Mouse (Mus musculus) heart, embryonic 15.5 days (tissue): Measurements from ENCODE around the gene Dcaf5. TPM values are rescaled to one million over a fixed set of nuclear protein-coding genes. Genes with fewer than 3 reads are reported as not detected.
A peak's percentile ranks its signal among the peaks of the same experiment; 100 is the strongest.

ENCODE experiments used
- ATAC-seq: fragments of 200-750 bp; cut with Nextera tagmentation; replicated peaks from 2 replicates; pipeline ENCODE4 v1.8.0; 2017; ENCODE audit warnings: low read depth, moderate TSS enrichment; ENCODE audit not compliant: insufficient number of reproducible peaks, insufficient read depth, low FRiP score
- H3K27ac ChIP-seq: fragments of 300-500 bp; sonication (generic); 2 replicates; pipeline ENCODE4 v1.5.1; 2015; ENCODE audit warnings: mild to moderate bottlenecking, inconsistent platforms
- H3K27me3 ChIP-seq: fragments of 300-500 bp; sonication (generic); 2 replicates; pipeline ENCODE4 v1.6.1; 2015; ENCODE audit warnings: inconsistent platforms
- H3K36me3 ChIP-seq: fragments of 300-500 bp; sonication (generic); 2 replicates; pipeline ENCODE4 v1.6.1; 2015; ENCODE audit warnings: mild to moderate bottlenecking, inconsistent platforms
- H3K4me1 ChIP-seq: fragments of 300-500 bp; sonication (generic); replicated peaks from 2 replicates; pipeline ENCODE4 v1.6.1; 2015; ENCODE audit warnings: inconsistent platforms
- H3K4me2 ChIP-seq: fragments of 300-500 bp; sonication (generic); 2 replicates; pipeline ENCODE4 v1.6.1; 2015; ENCODE audit warnings: inconsistent platforms, mild to moderate bottlenecking, moderate library complexity
- H3K4me3 ChIP-seq: fragments of 300-500 bp; sonication (generic); 2 replicates; pipeline ENCODE4 v1.5.1; 2015; ENCODE audit warnings: mild to moderate bottlenecking, inconsistent platforms
- H3K9ac ChIP-seq: fragments of 300-500 bp; sonication (generic); 2 replicates; pipeline ENCODE4 v1.6.1; 2015; ENCODE audit warnings: mild to moderate bottlenecking, inconsistent platforms
- H3K9me3 ChIP-seq: fragments of 300-500 bp; sonication (generic); replicated peaks from 2 replicates; pipeline ENCODE4 v1.6.1; 2016; ENCODE audit warnings: inconsistent platforms
- WGBS: fragments of 180-500 bp; shearing (Covaris S2); methylation state at CpG from one replicate; pipeline ENCODE4 v1.1.7; 2015; ENCODE audit warnings: mixed read lengths; 5-methylcytosine and 5-hydroxymethylcytosine counted together
- polyA plus RNA-seq: library from polyadenylated mRNA; unstranded; fragments of >200 nt; fragmentation: Nextera tagmentation; extraction: Ambion mirVana; gene quantifications from 2 replicates; pipeline ENCODE4 v1.2.1, GENCODE M21; 2015

Gene Dcaf5
- polyA plus RNA-seq, 1 experiment from 2014 or later: 8.6 TPM

DNA sequence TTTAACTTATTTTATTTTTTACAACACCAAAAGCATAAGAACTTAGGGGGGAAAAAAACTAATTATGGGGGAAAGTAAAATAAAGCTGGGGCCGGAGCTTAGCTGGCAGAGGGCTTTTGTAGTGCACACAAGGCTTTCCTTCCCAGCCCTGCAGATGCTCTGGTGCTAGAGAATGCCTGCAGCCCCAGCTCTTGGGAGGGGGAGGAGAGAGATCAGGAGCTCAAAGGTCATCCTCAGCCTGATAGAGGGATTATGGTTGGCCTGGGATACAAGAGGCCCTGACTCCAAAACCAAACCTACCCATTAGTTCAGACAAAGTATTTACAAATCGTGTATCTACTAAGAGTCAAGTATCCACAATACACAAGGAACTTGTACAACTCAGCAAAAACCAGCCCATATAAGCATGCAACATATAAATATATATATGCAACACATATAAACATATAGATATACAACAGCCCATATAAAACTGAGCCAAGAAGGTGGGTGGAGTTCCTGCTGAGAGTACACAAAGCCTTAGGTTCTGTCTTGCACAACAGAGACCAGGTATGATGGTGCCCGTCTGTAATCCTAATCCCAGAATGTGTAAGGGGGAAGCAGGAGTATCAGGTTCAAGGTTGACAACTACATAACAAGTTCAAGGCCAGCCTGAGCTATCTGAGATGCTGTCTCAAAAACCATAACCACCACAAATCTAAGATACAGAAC lies 124.3 kb downstream of the Dcaf5 start:
- H3K27ac ChIP-seq: no peak overlapping the region
- WGBS: 84% methylated on average over 3 of the region's 3 CpGs
- H3K36me3 ChIP-seq: no peaks in the 10 kb centered on the region
- H3K4me3 ChIP-seq: no peak overlapping the region
- no peak overlapping the region for H3K9ac ChIP-seq
- H3K27me3 ChIP-seq: no peaks in the 10 kb centered on the region
- no peaks in the 10 kb centered on the region for H3K9me3 ChIP-seq
- no peak overlapping the region for H3K4me2 ChIP-seq
- H3K4me1 ChIP-seq: peaks cover 5% of the 10 kb centered on the region; the same call in 1 of the 2 replicates
- no peak for ATAC-seq

DNA sequence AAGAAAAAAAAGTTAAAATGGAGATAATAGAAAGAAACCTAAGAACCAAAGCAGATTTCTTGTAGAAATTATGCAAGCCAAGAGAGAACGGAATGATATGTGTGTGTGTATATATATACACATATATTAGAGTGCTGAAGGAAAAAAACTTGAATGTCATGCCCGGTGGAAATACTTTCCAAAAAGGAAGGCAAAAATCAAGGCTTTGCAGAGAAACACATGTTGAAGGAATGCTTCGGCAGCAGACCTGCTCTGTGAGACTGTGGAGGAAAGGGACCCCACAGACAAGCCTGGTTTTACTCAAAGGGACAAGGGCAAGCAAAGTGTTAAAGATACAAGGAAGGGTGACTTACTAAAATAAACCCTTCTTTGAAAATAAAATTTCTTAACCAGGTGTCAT lies 128.8 kb downstream of the Dcaf5 start:
- Histone ChIP-seq H3K36me3 (no peaks in the 10 kb centered on the region), H3K9me3 (no peaks in the 10 kb centered on the region), H3K4me2 (no peak overlapping the region), H3K4me3 (no peak overlapping the region), H3K27me3 (no peaks in the 10 kb centered on the region), H3K27ac (no peak overlapping the region), H3K4me1 (no peaks in the 10 kb centered on the region), H3K9ac (no peak overlapping the region)
- ATAC-seq: no peak
- WGBS: 69% methylated on average over 3 of the region's 3 CpGs

DNA sequence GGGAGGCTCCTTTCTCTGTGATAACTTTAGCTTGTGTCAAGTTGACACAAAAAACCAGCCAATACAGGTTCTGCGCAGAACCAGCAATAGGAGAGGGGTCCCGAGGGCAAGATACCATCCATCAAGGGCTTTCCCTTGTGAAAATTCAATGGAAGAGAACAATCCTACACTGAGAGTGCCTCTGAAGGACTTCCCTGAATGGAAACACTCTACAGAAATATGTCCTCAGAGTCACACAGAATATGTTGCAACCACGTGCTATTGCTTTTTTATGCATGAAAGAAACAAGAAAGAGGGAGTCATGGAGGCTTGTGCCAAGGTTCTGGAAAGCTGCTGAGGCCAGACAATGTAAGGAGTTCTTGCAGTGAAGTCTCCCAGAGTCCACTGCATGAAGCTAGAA lies 131.9 kb downstream of the Dcaf5 start:
- Histone ChIP-seq H3K4me1 (no peaks in the 10 kb centered on the region), H3K36me3 (no peaks in the 10 kb centered on the region), H3K27ac (no peak overlapping the region), H3K9ac (no peak overlapping the region), H3K9me3 (no peaks in the 10 kb centered on the region), H3K4me3 (no peak overlapping the region), H3K4me2 (no peak overlapping the region), H3K27me3 (no peaks in the 10 kb centered on the region)
- 94% methylated on average over 3 of the region's 3 CpGs for WGBS
- no peak for ATAC-seq

DNA sequence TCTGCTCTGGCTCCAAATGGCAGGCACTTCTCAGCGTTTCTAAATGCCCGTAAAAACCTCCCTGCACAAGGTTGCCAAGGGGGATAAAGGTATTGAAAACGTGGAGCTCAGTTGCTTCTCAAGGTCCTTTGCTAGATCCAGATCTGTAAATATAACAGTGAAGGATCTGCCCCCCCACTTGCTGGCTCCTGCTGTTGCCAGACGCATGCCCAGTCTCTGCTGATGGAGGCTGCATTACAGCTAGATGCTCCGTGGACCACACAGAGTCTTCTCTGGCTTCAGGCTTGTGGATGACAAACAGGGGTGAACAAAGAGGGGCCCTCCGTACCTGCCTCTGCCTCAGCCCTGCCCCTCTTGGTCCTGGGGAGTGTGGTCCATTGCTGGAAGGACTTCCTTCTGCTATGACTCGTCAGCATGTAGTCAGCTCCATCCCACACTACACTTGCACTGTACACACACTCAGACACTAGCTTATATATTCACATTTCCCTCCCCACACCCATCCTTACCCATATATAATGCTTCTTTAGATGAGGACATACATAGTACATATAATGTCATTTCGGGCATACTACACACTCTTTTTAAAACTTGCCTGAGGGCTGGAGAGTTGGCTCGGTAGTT lies 135.5 kb downstream of the Dcaf5 start:
- H3K9ac ChIP-seq: no peak overlapping the region

DNA sequence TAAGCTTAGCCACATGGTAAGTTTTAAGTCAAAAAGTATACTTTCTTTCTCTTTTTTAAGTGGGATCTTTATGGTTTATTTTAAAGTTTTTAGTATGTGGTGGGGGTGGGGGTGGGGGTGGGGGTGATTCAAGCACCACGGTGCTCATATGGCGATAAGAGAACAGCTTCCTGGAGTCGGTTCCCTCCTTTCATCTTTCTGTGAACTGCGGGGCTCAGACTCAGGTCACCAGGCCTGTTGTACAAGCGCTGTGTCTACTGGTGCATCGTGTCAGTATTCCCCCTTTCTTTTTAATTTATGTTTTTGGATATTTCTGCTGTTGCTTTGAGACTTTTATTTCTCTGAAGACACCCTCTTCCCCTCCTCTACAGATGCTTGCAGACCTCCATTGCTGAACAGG lies 137.7 kb downstream of the Dcaf5 start:
- no peaks in the 10 kb centered on the region for H3K4me1 ChIP-seq
- H3K4me3 ChIP-seq: no peak overlapping the region
- H3K4me2 ChIP-seq: no peak overlapping the region
- H3K9me3 ChIP-seq: no peaks in the 10 kb centered on the region
- no peak overlapping the region for H3K9ac ChIP-seq
- 45% methylated on average over 6 of the region's 6 CpGs for WGBS
- no peak overlapping the region for H3K27ac ChIP-seq
- no peaks in the 10 kb centered on the region for H3K27me3 ChIP-seq
- no peaks in the 10 kb centered on the region for H3K36me3 ChIP-seq
- ATAC-seq: no peak

More for the DNA sequence above, 135.5 kb downstream of the Dcaf5 start:
- H3K9me3 ChIP-seq: no peaks in the 10 kb centered on the region
- H3K27ac ChIP-seq: no peak overlapping the region
- H3K27me3 ChIP-seq: no peaks in the 10 kb centered on the region
- ATAC-seq: no peak
- no peak overlapping the region for H3K4me3 ChIP-seq
- no peaks in the 10 kb centered on the region for H3K36me3 ChIP-seq
- no peak overlapping the region for H3K4me2 ChIP-seq
- 70% methylated on average over 9 of the region's 9 CpGs for WGBS
- no peaks in the 10 kb centered on the region for H3K4me1 ChIP-seq

DNA sequence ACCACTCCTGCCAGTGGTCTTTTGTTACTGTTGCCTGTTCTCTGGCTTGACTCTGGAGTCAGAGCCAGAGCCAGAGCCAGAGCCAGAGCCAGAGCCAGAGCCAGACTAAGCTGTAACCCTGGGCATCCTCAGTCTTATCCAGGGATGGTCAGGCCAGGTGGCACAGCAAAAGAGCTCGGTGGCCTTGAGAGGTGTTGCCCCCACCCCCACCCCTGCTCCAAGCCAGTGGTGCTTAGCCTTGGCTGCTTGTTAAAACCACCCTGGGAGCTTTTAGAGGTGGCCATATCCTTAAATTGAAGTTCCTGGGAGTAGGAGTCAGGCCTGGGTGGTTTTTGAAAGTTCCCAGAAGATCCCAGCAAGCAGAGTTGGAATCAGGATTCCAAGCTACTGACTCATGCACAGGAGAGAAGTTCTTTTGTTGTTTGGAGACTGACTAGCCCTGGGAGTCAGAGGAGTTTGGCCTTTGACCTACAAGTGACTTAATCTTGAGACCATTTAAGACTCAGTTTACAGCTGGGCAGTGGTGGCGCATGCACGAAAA lies 144.4 kb downstream of the Dcaf5 start:
- H3K4me1 ChIP-seq: peaks cover 11% of the 10 kb centered on the region; the same call in 1 of the 2 replicates
- no peaks in the 10 kb centered on the region for H3K27me3 ChIP-seq
- H3K36me3 ChIP-seq: no peaks in the 10 kb centered on the region
- no peak overlapping the region for H3K4me3 ChIP-seq
- H3K9ac ChIP-seq: no peak overlapping the region
- ATAC-seq: no peak
- WGBS: 60% methylated on average over 3 of the region's 3 CpGs
- H3K27ac ChIP-seq: no peak overlapping the region
- no peaks in the 10 kb centered on the region for H3K9me3 ChIP-seq
- no peak overlapping the region for H3K4me2 ChIP-seq

DNA sequence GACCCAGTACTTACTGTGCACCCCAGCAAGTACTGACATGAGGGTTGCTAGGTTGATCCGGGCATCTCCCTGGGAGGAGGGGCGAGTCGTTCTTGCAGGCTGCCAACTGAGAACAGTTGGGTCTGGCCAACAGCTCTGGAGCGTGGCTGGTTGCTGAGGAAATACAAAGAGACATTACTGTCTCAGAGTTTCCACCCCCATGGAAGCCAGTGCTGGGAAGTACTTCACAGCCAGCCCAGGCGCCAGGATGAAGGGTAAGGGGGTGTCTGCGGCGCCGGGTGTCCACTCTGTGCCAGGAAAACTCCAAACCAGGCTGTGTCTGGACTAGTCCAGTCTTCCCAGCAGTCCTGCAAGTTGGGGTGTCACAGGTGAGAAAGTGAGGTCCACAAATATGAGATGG lies 145.4 kb downstream of the Dcaf5 start:
- no peaks in the 10 kb centered on the region for H3K36me3 ChIP-seq
- ATAC-seq: peak; percentile 55; the same call in 1 of the 2 replicates
- H3K4me1 ChIP-seq: peaks cover 11% of the 10 kb centered on the region; the same call in 1 of the 2 replicates
- no peak overlapping the region for H3K4me2 ChIP-seq
- no peak overlapping the region for H3K9ac ChIP-seq
- H3K27ac ChIP-seq: no peak overlapping the region
- 83% methylated on average over 8 of the region's 8 CpGs for WGBS
- no peaks in the 10 kb centered on the region for H3K9me3 ChIP-seq
- no peak overlapping the region for H3K4me3 ChIP-seq
- no peaks in the 10 kb centered on the region for H3K27me3 ChIP-seq

DNA sequence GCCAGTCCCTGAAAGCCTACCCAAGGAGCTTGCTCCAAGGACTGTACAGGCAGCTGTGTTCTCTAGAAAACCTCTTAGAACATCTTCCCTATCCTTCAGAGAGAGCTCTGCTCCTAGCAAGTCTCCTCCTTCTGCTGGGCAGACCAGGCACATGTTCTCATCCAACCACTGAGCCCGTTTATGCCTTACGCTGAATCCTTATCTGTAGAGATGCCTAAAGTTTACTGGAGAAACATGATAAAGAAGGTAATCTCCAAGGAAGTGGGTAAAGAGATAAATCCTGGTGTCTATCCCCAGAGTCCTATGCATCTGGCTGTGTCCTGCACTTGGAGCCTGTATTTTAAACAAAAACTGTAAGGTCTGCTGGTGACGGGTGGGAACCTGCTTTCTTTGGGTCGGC lies 145.9 kb downstream of the Dcaf5 start:
- Histone ChIP-seq H3K4me3 (no peak overlapping the region), H3K9ac (no peak overlapping the region), H3K36me3 (no peaks in the 10 kb centered on the region), H3K9me3 (no peaks in the 10 kb centered on the region), H3K4me2 (no peak overlapping the region), H3K27me3 (no peaks in the 10 kb centered on the region), H3K4me1 (peaks cover 11% of the 10 kb centered on the region; the same call in 1 of the 2 replicates), H3K27ac (no peak overlapping the region)
- 65% methylated on average over 4 of the region's 4 CpGs for WGBS
- ATAC-seq: no peak

DNA sequence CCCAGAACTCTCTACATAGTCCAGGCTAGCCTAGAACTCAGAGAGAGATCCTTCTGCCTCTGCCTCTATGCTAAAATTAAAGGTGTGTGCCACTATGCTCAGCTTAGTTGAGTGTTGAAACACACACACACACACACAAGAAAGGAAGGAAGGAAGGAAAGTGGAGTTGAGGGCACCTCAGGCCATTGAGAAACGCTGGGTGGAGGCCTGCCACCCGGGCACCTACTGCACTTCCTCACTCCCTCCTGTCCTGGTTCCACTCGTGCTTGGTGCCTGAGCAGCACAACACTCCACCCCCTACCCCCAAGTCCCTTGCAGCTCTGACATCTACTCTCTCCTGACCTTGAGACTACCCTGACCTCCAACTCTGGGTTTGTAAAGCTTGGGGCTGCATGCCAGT lies 146.7 kb downstream of the Dcaf5 start:
- WGBS: 77% methylated on average over 3 of the region's 3 CpGs
- Histone ChIP-seq H3K9me3 (no peaks in the 10 kb centered on the region), H3K27me3 (no peaks in the 10 kb centered on the region), H3K27ac (no peak overlapping the region), H3K4me1 (peaks cover 11% of the 10 kb centered on the region; the same call in 1 of the 2 replicates), H3K4me2 (no peak overlapping the region), H3K9ac (no peak overlapping the region), H3K4me3 (no peak overlapping the region), H3K36me3 (no peaks in the 10 kb centered on the region)
- no peak for ATAC-seq

DNA sequence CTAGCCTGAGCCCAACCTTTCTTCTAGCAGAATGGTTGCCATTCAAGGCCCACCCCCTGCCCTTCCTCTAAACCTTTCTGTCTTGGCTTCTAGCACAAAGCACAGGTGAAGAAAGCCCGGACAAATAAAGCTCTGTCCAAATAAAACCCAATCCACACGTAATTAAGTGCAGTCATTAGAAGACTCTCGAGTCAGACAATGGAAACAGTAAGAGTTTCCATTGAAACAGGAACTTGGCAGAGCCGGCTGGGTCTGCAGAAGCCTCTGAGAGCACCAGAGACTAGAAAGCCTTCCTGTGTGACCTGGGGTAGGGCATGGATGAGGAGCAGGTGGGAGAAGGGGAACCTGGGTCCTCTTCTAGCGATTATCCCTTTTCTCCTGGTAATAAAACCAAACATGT lies 150.5 kb downstream of the Dcaf5 start:
- H3K9me3 ChIP-seq: no peaks in the 10 kb centered on the region
- H3K27ac ChIP-seq: no peak overlapping the region
- no peaks in the 10 kb centered on the region for H3K36me3 ChIP-seq
- H3K4me3 ChIP-seq: no peak overlapping the region
- no peak for ATAC-seq
- 55% methylated on average over 5 of the region's 5 CpGs for WGBS
- H3K4me2 ChIP-seq: no peak overlapping the region
- H3K27me3 ChIP-seq: no peaks in the 10 kb centered on the region
- H3K4me1 ChIP-seq: 0 out of 2 replicates have a peak, but pooled peaks cover 3% of the 10 kb centered on the region
- H3K9ac ChIP-seq: no peak overlapping the region
